20 mouse cellular contexts compared by ENCODE assay signal in the genomic region with DNA sequence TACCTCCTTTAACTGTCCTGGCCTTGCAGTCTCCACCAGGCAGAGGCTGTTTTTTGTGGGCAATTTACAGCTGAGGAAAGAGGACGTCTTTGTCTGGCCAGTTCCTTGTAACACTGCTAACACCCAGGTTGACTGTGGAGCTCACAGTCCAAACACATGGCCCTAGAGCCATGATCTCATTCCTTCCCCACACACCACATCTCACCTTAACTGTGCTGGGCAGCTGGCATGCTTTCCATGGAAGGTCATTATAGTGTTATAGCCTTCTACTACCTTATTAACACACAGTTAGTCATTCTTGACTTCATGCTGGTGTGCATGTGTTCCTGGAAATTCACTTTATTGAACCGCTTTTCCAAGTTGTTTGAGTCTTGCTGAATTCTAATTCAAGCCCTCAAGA.
DNase-seq lines count a peak whose midpoint lies in the region; ATAC-seq and TF ChIP-seq lines count a peak whose summit lies in the region.
"Had no signal": no experiment of that assay in that cellular context is flagged by ENCODE, and none has a peak within 500 bp of the region (broad histone marks: within the 10 kb centered on the region; RNA-seq: fewer than 3 reads in every experiment).

No protein-coding gene starts in this region.

- peak; percentile 84 for ATAC-seq in intestine, postnatal 0 days
- ATAC-seq in limb, embryonic 13.5 days (ENCODE audit: low FRiP score, low read depth): peak; percentile 62
- peak; percentile 82 for ATAC-seq in stomach, postnatal 0 days (ENCODE audit: low FRiP score, low TSS enrichment)
- no peak for ATAC-seq in activated CD4-positive, CD25-positive, alpha-beta regulatory T cell, adult 4 months
- ATAC-seq: forebrain, embryonic 14.5 days; hindbrain, postnatal 0 days had no signal

- no peak for TF ChIP-seq EP300 in stomach, postnatal 0 days (optimal IDR thresholded peaks at IDR 0.05)

- WGBS in intestine, postnatal 0 days: 65% methylated on average over 2 of the region's 2 CpGs
- 31% methylated on average over 2 of the region's 2 CpGs for WGBS in limb, embryonic 13.5 days
- WGBS in stomach, postnatal 0 days: 85% methylated on average over 2 of the region's 2 CpGs

- intact Hi-C loops in heart, postnatal 14 days (cut with DNase I): no loop called here

- H3K9ac ChIP-seq in intestine, postnatal 0 days (ENCODE audit: low read depth, low read length): no peak overlapping the region
- no peak overlapping the region for H3K9ac ChIP-seq in limb, embryonic 13.5 days
- no peak overlapping the region for H3K9ac ChIP-seq in stomach, postnatal 0 days (ENCODE audit: low read length)
- H3K9ac ChIP-seq: embryonic facial prominence, embryonic 12.5 days; heart, embryonic 13.5 days; hindbrain, embryonic 13.5 days had no signal

- H3K4me2 ChIP-seq in intestine, postnatal 0 days (replicated peaks; ENCODE audit: low read depth): no peak overlapping the region
- H3K4me2 ChIP-seq in limb, embryonic 13.5 days (replicated peaks): no peak overlapping the region
- H3K4me2 ChIP-seq in stomach, postnatal 0 days (replicated peaks; ENCODE audit: low read depth): no peak overlapping the region
- H3K4me2 ChIP-seq: embryonic facial prominence, embryonic 12.5 days; heart, embryonic 13.5 days; hindbrain, embryonic 13.5 days had no signal

- no peak for TF ChIP-seq CTCF in intestine, postnatal 0 days (IDR thresholded peaks at IDR 0.05; ENCODE audit: low read depth)
- no peak for TF ChIP-seq CTCF in stomach, postnatal 0 days (IDR thresholded peaks at IDR 0.05; ENCODE audit: low read depth)

- H3K4me1 ChIP-seq in intestine, postnatal 0 days (replicated peaks; ENCODE audit: control insufficient read depth, insufficient read depth, low read length): peaks cover 13% of the 10 kb centered on the region; the same call in 1 of the 2 replicates
- peaks cover 68% of the 10 kb centered on the region for H3K4me1 ChIP-seq in limb, embryonic 13.5 days
- peaks cover 11% of the 10 kb centered on the region for H3K4me1 ChIP-seq in stomach, postnatal 0 days (replicated peaks; ENCODE audit: control insufficient read depth, insufficient read depth)

- peak overlapping the region; percentile 57; the same call in 1 of the 2 replicates for H3K27ac ChIP-seq in intestine, postnatal 0 days (ENCODE audit: low read depth, low read length)
- peak overlapping the region; percentile 86 for H3K27ac ChIP-seq in limb, embryonic 13.5 days
- H3K27ac ChIP-seq in stomach, postnatal 0 days (replicated peaks): no peak overlapping the region
- H3K27ac ChIP-seq: embryonic facial prominence, embryonic 12.5 days; heart, embryonic 13.5 days; hindbrain, embryonic 13.5 days; hindbrain, postnatal 0 days had no signal

- peak; percentile 74 for DNase-seq in heart, adult 11 months
- DNase-seq in heart, postnatal 14 days: no peak
- DNase-seq in stomach, postnatal 0 days (ENCODE audit: low spot score): no peak
- no peak for DNase-seq in testis, postnatal 10 days (ENCODE audit: low spot score)
- no peak for DNase-seq in T-cell, adult 2 months (ENCODE audit: low spot score)
- DNase-seq: adrenal gland, postnatal 10 days; B cell, adult 2 months; cerebellum, adult 11 months; cerebellum, adult 8-10 months; cerebellum, postnatal 25 days; gastrocnemius, postnatal 14 days; heart, postnatal 4 days had no signal

- no peaks in the 10 kb centered on the region for H3K27me3 ChIP-seq in intestine, postnatal 0 days (replicated peaks; ENCODE audit: control insufficient read depth, insufficient read depth, low read length)
- H3K27me3 ChIP-seq in limb, embryonic 13.5 days: no peaks in the 10 kb centered on the region
- H3K27me3 ChIP-seq in stomach, postnatal 0 days (ENCODE audit: control insufficient read depth, insufficient read depth, low read length): no peaks in the 10 kb centered on the region
- H3K27me3 ChIP-seq: embryonic facial prominence, embryonic 12.5 days; heart, embryonic 13.5 days; hindbrain, embryonic 13.5 days had no signal

- no peaks in the 10 kb centered on the region for H3K36me3 ChIP-seq in intestine, postnatal 0 days (ENCODE audit: control insufficient read depth, insufficient read depth)
- no peaks in the 10 kb centered on the region for H3K36me3 ChIP-seq in limb, embryonic 13.5 days
- no peaks in the 10 kb centered on the region for H3K36me3 ChIP-seq in stomach, postnatal 0 days (ENCODE audit: control insufficient read depth, insufficient read depth, low read length)
- H3K36me3 ChIP-seq: embryonic facial prominence, embryonic 12.5 days; heart, embryonic 13.5 days; hindbrain, embryonic 13.5 days had no signal

- H3K9me3 ChIP-seq in intestine, postnatal 0 days (ENCODE audit: control insufficient read depth): no peaks in the 10 kb centered on the region
- H3K9me3 ChIP-seq in limb, embryonic 13.5 days: no peaks in the 10 kb centered on the region
- no peaks in the 10 kb centered on the region for H3K9me3 ChIP-seq in stomach, postnatal 0 days (ENCODE audit: control insufficient read depth, low read length)
- H3K9me3 ChIP-seq: embryonic facial prominence, embryonic 12.5 days; heart, embryonic 13.5 days; hindbrain, embryonic 13.5 days had no signal

- no peak overlapping the region for H3K4me3 ChIP-seq in intestine, postnatal 0 days (ENCODE audit: low read depth, low read length)
- H3K4me3 ChIP-seq in limb, embryonic 13.5 days: no peak overlapping the region
- no peak overlapping the region for H3K4me3 ChIP-seq in stomach, postnatal 0 days (ENCODE audit: low read depth, low read length)
- H3K4me3 ChIP-seq: embryonic facial prominence, embryonic 12.5 days; heart, embryonic 13.5 days; hindbrain, embryonic 13.5 days had no signal
